Mouse (Mus musculus): ENCODE data around the gene Ccdc70. TPM values are rescaled to one million over a fixed set of nuclear protein-coding genes. Genes with fewer than 3 reads are reported as not detected.

Ccdc70 gene
- polyA plus RNA-seq, 1 experiment: not detected

DNA sequence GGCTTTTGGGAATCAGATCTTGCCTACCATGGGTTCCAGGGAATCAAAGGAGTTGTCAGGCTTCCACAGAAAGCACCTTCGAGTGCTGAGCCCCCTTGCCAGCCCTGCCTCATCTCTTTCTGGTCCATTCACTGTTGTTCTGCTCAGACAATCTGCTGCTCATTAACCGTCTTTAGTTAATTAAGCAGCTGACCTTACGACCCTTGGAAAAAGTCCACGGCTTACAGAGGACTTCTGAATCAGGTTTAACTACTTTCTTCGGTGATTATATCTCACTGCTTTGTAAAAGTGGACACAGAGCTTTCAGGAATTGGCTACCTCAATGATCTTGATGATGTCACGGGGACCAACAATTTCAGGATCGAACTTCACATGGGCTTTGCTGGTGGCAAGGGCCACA, 48.2 kb downstream of the Ccdc70 start:
- Histone ChIP-seq H3K4me3 (ENCODE audit: low read depth, low read length) (no peak overlapping the region), H3K36me3 (ENCODE audit: control insufficient read depth, insufficient read depth, low read length, poor library complexity, severe bottlenecking) (no peaks in the 10 kb centered on the region), H3K27me3 (ENCODE audit: control insufficient read depth, insufficient read depth, low read length, poor library complexity, severe bottlenecking) (no peaks in the 10 kb centered on the region), H3K27ac (ENCODE audit: insufficient read depth, low read length) (no peak overlapping the region), H3K9me3 (replicated peaks; ENCODE audit: control insufficient read depth, insufficient read depth, low read length, poor library complexity, severe bottlenecking) (no peaks in the 10 kb centered on the region), H3K4me1 (ENCODE audit: control insufficient read depth, insufficient read depth, low read length) (peaks cover 1% of the 10 kb centered on the region), H3K9ac (ENCODE audit: low read depth, poor library complexity, severe bottlenecking) (no peak overlapping the region)
- TF ChIP-seq POLR2A (IDR thresholded peaks at IDR 0.05; ENCODE audit: insufficient read depth, low read length) (no peak), EP300 (IDR thresholded peaks at IDR 0.05; ENCODE audit: insufficient read depth, low read depth, low read length) (no peak), CTCF (IDR thresholded peaks at IDR 0.05; ENCODE audit: low read depth, low read length) (no peak)

DNA sequence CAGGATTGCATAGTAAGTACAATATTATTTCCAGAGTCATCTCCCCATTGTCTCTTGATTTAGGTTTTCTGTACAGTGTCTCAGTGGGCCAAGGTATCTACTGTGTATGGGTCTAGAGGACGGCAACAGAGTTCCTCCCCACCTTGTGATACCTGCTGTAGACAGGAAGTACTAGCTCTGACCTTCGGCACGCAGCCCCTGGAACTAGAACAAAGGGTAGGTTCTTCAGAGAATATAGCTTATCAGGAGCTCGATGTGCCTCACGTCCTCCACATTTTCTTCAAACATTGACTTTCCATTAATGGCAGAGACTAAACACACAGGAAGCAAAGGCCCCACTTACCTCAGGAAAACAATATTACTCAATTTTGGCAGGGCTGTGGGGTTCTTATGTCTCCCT, 49.9 kb downstream of the Ccdc70 start:
- TF ChIP-seq CTCF (IDR thresholded peaks at IDR 0.05; ENCODE audit: low read depth, low read length): no peak
- H3K9me3 ChIP-seq (replicated peaks; ENCODE audit: control insufficient read depth, insufficient read depth, low read length, poor library complexity, severe bottlenecking): no peaks in the 10 kb centered on the region

DNA sequence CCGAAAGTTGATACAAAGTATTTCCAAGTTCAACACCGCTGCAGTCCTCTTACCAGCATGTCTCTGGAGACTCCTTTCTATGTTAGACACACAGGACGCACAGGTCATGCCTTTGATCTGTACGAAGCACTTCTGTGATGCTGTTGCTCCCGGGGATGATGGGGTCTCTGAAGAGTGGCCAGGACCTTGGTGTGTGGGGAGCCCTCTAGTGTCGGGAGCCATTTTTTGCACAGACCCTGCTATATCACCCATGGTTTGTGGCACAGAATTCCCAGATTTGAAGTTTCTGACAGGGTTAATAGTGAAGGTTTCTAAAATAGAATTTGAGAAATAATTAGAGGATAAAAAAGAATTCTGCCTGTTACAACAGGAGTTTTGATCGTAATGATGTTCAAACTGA, 52.7 kb downstream of the Ccdc70 start:
- Histone ChIP-seq H3K36me3 (ENCODE audit: control insufficient read depth, insufficient read depth, low read length, poor library complexity, severe bottlenecking) (no peaks in the 10 kb centered on the region), H3K27ac (ENCODE audit: insufficient read depth, low read length) (no peak overlapping the region), H3K27me3 (ENCODE audit: control insufficient read depth, insufficient read depth, low read length, poor library complexity, severe bottlenecking) (no peaks in the 10 kb centered on the region), H3K4me1 (ENCODE audit: control insufficient read depth, insufficient read depth, low read length) (no peaks in the 10 kb centered on the region), H3K9me3 (replicated peaks; ENCODE audit: control insufficient read depth, insufficient read depth, low read length, poor library complexity, severe bottlenecking) (no peaks in the 10 kb centered on the region), H3K9ac (ENCODE audit: low read depth, poor library complexity, severe bottlenecking) (no peak overlapping the region), H3K4me3 (ENCODE audit: low read depth, low read length) (no peak overlapping the region)
- TF ChIP-seq POLR2A (IDR thresholded peaks at IDR 0.05; ENCODE audit: insufficient read depth, low read length) (no peak), CTCF (IDR thresholded peaks at IDR 0.05; ENCODE audit: low read depth, low read length) (peak; percentile 47)

More for the DNA sequence above, 49.9 kb downstream of the Ccdc70 start:
- Histone ChIP-seq H3K27ac (ENCODE audit: insufficient read depth, low read length) (no peak overlapping the region), H3K36me3 (ENCODE audit: control insufficient read depth, insufficient read depth, low read length, poor library complexity, severe bottlenecking) (no peaks in the 10 kb centered on the region), H3K4me1 (ENCODE audit: control insufficient read depth, insufficient read depth, low read length) (no peaks in the 10 kb centered on the region), H3K27me3 (ENCODE audit: control insufficient read depth, insufficient read depth, low read length, poor library complexity, severe bottlenecking) (no peaks in the 10 kb centered on the region), H3K9ac (ENCODE audit: low read depth, poor library complexity, severe bottlenecking) (no peak overlapping the region), H3K4me3 (ENCODE audit: low read depth, low read length) (no peak overlapping the region)

Other genes with a start within 250 kb of the Ccdc70 start
- not detected in 2 replicates for gene Defa24, start 235.3 kb upstream of the Ccdc70 start, polyA plus RNA-seq (2011; ENCODE audit: insufficient read depth, insufficient read length, low read depth, missing spikeins)
- gene Defb50, start 146.2 kb upstream of the Ccdc70 start, polyA plus RNA-seq (2011; ENCODE audit: insufficient read depth, insufficient read length, low read depth, missing spikeins): not detected in 2 replicates
- not detected in 2 replicates for gene Defb2, start 129.8 kb upstream of the Ccdc70 start, polyA plus RNA-seq (2011; ENCODE audit: insufficient read depth, insufficient read length, low read depth, missing spikeins)
- gene Defb10, start 110.9 kb upstream of the Ccdc70 start, polyA plus RNA-seq (2011; ENCODE audit: insufficient read depth, insufficient read length, low read depth, missing spikeins): not detected in 2 replicates
- not detected in 2 replicates for gene Defb9, start 84.4 kb upstream of the Ccdc70 start, polyA plus RNA-seq (2011; ENCODE audit: insufficient read depth, insufficient read length, low read depth, missing spikeins)
- gene Defb11, start 63.4 kb upstream of the Ccdc70 start, polyA plus RNA-seq (2011; ENCODE audit: insufficient read depth, insufficient read length, low read depth, missing spikeins): not detected in 2 replicates
- gene Defb15, start 37.1 kb upstream of the Ccdc70 start, polyA plus RNA-seq (2011; ENCODE audit: insufficient read depth, insufficient read length, low read depth, missing spikeins): not detected in 2 replicates
- gene Defb35, start 31.4 kb upstream of the Ccdc70 start, polyA plus RNA-seq (2011; ENCODE audit: insufficient read depth, insufficient read length, low read depth, missing spikeins): not detected in 2 replicates
- gene Defb13, start 23.0 kb upstream of the Ccdc70 start, polyA plus RNA-seq (2011; ENCODE audit: insufficient read depth, insufficient read length, low read depth, missing spikeins): not detected in 2 replicates
- not detected in 2 replicates for gene Fam90a1a, start 11.1 kb upstream of the Ccdc70 start, polyA plus RNA-seq (2011; ENCODE audit: insufficient read depth, insufficient read length, low read depth, missing spikeins)
- gene Atp7b, start 90.5 kb downstream of the Ccdc70 start, polyA plus RNA-seq (2011; ENCODE audit: insufficient read depth, insufficient read length, low read depth, missing spikeins): 2.1 and 2.5 TPM in 2 replicates
- 24.2 and 28.5 TPM in 2 replicates for gene Alg11, start 90.9 kb downstream of the Ccdc70 start, polyA plus RNA-seq (2011; ENCODE audit: insufficient read depth, insufficient read length, low read depth, missing spikeins)
- gene Nek5, start 155.3 kb downstream of the Ccdc70 start, polyA plus RNA-seq (2011; ENCODE audit: insufficient read depth, insufficient read length, low read depth, missing spikeins): 0.66 and 0.79 TPM in 2 replicates
- gene Nek3, start 196.7 kb downstream of the Ccdc70 start, polyA plus RNA-seq (2011; ENCODE audit: insufficient read depth, insufficient read length, low read depth, missing spikeins): 8.4 and 11.2 TPM in 2 replicates
- 157 and 168 TPM in 2 replicates for gene Ckap2, start 216.0 kb downstream of the Ccdc70 start, polyA plus RNA-seq (2011; ENCODE audit: insufficient read depth, insufficient read length, low read depth, missing spikeins)
- gene Vps36, start 223.0 kb downstream of the Ccdc70 start, polyA plus RNA-seq (2011; ENCODE audit: insufficient read depth, insufficient read length, low read depth, missing spikeins): 52.4 and 55.7 TPM in 2 replicates